ENCODE assay signal across 1 mouse cellular context in the genomic region with DNA sequence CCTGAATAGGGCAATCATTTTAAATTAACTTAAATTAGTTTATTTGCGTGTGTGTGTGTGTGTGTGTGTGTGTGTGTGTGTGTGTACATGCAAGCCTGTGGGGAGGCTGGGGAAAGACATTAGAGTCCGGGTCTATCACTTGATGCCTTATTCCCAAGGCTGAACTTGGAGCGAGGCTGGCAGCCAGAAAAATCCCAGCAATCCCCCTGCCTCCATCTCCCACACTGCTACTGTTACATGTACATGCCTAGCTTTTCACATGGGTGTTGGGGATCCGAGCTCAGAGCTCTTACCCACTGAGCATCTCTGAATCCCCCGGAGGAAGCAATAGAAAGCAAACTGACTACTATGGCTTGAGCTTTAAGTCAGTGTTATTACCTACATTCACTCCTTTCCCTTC.
TF ChIP-seq lines count a peak whose summit lies in the region.

No protein-coding gene starts in this region.

TF ChIP-seq in CH12.LX, 34 proteins besides CTCF, POLR2A, EP300 and RAD21 (continued from another document):
- TF ChIP-seq MAFK (IDR thresholded peaks at IDR 0.05; ENCODE audit: insufficient replicate concordance, low read length) (no peak), USF1 (IDR thresholded peaks at IDR 0.05; ENCODE audit: low read depth, low read length) (no peak), ETS1 (conservative IDR thresholded peaks at IDR 0.05; ENCODE audit: low read depth, low read length) (no peak), ZC3H11A (IDR thresholded peaks at IDR 0.05; ENCODE audit: low read depth, low read length) (no peak), TCF12 (IDR thresholded peaks at IDR 0.05; ENCODE audit: low read depth, low read length) (no peak), IRF4 (IDR thresholded peaks at IDR 0.05; ENCODE audit: low read depth, low read length) (no peak), NELFE (IDR thresholded peaks at IDR 0.05; ENCODE audit: low read depth, low read length) (no peak)
